Mouse (Mus musculus) retina, postnatal 7 days (tissue): ENCODE measurements at regions not wholly inside any gene's neighbourhood (a gene's known extent, or its start where the extent isn't known, plus 50 kb on each side); places are given as distances from the start of the nearest gene placed in this dataset.

Experiments used
- DNase-seq: peaks from one replicate; pipeline ENCODE4 v3.0.0-alpha.2; 2012; ENCODE audit warnings: low read depth, low spot score

DNA sequence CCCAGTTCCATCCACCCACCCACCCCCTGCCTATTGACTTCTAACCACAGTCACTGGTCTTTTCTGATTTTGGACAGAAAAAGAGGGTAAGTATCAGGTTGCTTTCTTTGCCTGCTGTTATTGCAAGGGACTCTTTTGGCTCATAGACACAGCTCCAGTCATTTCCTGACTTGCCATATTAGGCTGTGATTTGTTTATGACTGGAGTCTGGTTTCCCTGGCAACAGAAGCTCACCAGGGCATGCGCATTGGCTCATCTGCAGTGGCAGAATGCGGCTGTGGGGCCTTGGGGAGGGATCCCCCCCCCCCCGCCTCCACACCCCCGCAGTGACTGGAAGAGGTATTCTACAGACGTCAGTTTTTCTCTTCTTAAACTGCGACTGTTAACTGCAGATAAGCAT lies 65.9 kb downstream of the Cdr1 start:
- no peak for DNase-seq

GRCm38 (mm10) chrX:61117368-61117767 lies 68.0 kb downstream of the Cdr1 start:
- DNase-seq: no peak

DNA sequence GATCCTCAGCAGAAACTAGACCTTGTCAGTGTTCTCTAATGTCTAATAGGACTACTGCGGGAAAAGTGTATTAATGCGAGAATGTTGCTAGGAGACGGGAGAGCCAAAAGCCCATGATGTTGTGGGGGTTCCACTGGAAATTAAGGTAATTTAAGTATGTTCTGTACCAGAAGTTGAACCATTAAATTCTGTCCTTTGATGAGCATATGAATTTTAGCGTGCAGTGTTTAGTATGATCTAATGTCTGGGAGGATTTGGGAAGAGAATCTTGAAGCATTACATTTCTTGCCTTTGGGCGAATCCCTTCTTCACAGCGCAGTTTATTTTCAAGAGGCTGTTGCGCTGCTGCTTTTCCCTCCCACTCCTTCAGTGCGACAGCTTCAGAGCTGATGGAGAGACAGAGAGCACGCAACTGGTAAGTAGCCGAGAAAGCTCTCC lies 69.3 kb downstream of the Cdr1 start:
- DNase-seq: peak; percentile 11
